Mouse (Mus musculus) neutrophil, adult 5-6 weeks (primary cell): ENCODE measurements around the gene Dctn2. TPM values are rescaled to one million over a fixed set of nuclear protein-coding genes. Genes with fewer than 3 reads are reported as not detected.
"Not testable (repeated sequence)": the region's sequence is repeated elsewhere in the genome, so short reads cannot be mapped to it uniquely, and the experiment has no call there.

Source experiments
- ATAC-seq: fragments of 151-379, 151-347 bp; 2 replicates; pipeline ENCODE4 v1.8.0; 2017; ENCODE audit warnings: mild to moderate bottlenecking, moderate TSS enrichment; ENCODE audit not compliant: insufficient number of reproducible peaks, poor library complexity, low FRiP score, severe bottlenecking; ENCODE audit errors: extremely low read depth
- total RNA-seq: library from RNA; stranded (forward); fragments of 200-1000 nt; gene quantifications from 2 replicates; pipeline ENCODE4 v1.2.3, GENCODE M21; 2017

Gene Dctn2
- total RNA-seq, 1 experiment from 2014 or later: 89.5 TPM

GRCm38 (mm10) chr10:127300361-127300760 is 34.2 kb downstream of the Dctn2 start:
- no peak for ATAC-seq

GRCm38 (mm10) chr10:127303136-127303535 is 37.0 kb downstream of the Dctn2 start:
- no peak for ATAC-seq

- ATAC-seq: not testable (repeated sequence)
Observed at GRCm38 (mm10) chr10:127309167-127309566, 43.0 kb downstream of the Dctn2 start.

- no peak for ATAC-seq
Observed at GRCm38 (mm10) chr10:127310523-127311475, 44.6 kb downstream of the Dctn2 start.

- peak; percentile 93 for ATAC-seq
Observed at GRCm38 (mm10) chr10:127311476-127312355, 45.5 kb downstream of the Dctn2 start, which contains the start of gene Mars. Mars (minus strand) TSS chr10:127311786.

GRCm38 (mm10) chr10:127312356-127312676 is 46.1 kb downstream of the Dctn2 start:
- ATAC-seq: peak; percentile 73

GRCm38 (mm10) chr10:127312858-127313257 is 46.7 kb downstream of the Dctn2 start:
- no peak for ATAC-seq

- not testable (repeated sequence) for ATAC-seq
Observed at GRCm38 (mm10) chr10:127313516-127313915, 47.3 kb downstream of the Dctn2 start.

GRCm38 (mm10) chr10:127314950-127315349 is 48.8 kb downstream of the Dctn2 start:
- not testable (repeated sequence) for ATAC-seq

GRCm38 (mm10) chr10:127317277-127317676 is 51.1 kb downstream of the Dctn2 start:
- ATAC-seq: no peak

GRCm38 (mm10) chr10:127318009-127318408 is 51.8 kb downstream of the Dctn2 start:
- ATAC-seq: no peak

- no peak for ATAC-seq
Observed at GRCm38 (mm10) chr10:127319969-127320368, 53.8 kb downstream of the Dctn2 start.

GRCm38 (mm10) chr10:127321621-127322020 is 55.5 kb downstream of the Dctn2 start, which contains the start of gene Arhgap9:
Arhgap9 (plus strand) TSS chr10:127321964.
- peak; percentile 40; the same call in 1 of the 2 replicates for ATAC-seq

GRCm38 (mm10) chr10:127322178-127322577 is 56.0 kb downstream of the Dctn2 start:
- no peak for ATAC-seq

GRCm38 (mm10) chr10:127322669-127323068 is 56.5 kb downstream of the Dctn2 start:
- no peak for ATAC-seq

GRCm38 (mm10) chr10:127323131-127323855 is 57.1 kb downstream of the Dctn2 start:
- peak; percentile 67 for ATAC-seq

GRCm38 (mm10) chr10:127324495-127324894 is 58.3 kb downstream of the Dctn2 start:
- peak; percentile 84 for ATAC-seq

- ATAC-seq: no peak
Observed at GRCm38 (mm10) chr10:127325454-127326016, 59.4 kb downstream of the Dctn2 start.
